Mouse (Mus musculus): ENCODE measurements at regions not wholly inside any gene's neighbourhood (a gene's known extent, or its start where the extent isn't known, plus 50 kb on each side); places are given as distances from the start of the nearest gene placed in this dataset.

DNA sequence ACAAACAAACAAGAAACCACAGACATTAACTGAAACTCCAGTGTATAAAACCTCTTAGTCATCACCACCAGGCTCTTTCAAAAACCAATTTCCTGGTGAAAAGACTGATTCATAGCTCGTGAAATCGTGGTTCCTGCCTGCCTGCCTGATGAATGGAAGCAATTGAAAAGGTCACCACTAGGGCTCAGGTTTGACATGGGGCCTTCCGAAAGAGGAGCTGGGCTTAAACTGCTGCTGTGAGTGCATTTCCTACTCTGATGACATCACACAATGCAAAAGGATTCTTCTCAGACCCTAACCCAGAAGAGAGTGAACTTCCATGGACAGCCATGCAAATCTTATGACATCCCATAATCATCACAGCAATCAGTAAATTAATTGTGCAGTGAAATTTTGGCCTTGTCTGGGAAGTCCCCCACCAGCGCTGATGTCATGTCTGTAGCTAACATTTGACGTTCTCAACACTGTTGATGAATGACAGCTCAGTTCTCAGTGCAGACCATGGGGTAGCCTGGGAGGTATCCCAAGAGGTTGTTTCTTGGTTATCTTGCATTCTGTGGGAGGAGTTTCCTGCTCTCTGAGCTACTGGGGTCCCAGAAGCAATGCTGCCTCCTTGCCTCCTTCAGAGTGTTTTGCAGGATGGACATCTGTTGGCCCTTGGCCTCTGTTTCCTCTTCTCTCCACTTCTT, 182.9 kb downstream of the Fam76b start:
- H3K27me3 ChIP-seq (ENCODE audit: insufficient read depth, low read length) = no peaks in the 10 kb centered on the region
- no peak for TF ChIP-seq CTCF (conservative IDR thresholded peaks at IDR 0.05; ENCODE audit: low read length)
- TF ChIP-seq NANOG (IDR thresholded peaks at IDR 0.05; ENCODE audit: borderline replicate concordance, low read length) = no peak
- no peak for TF ChIP-seq POU5F1 (IDR thresholded peaks at IDR 0.05; ENCODE audit: borderline replicate concordance, low read length)
- H3K36me3 ChIP-seq (ENCODE audit: insufficient read depth, low read length) = no peaks in the 10 kb centered on the region
- no peaks in the 10 kb centered on the region for H3K4me1 ChIP-seq (replicated peaks; ENCODE audit: low read depth, low read length)
- H3K4me3 ChIP-seq (replicated peaks; ENCODE audit: low read length) = no peak overlapping the region
- H3K9me3 ChIP-seq (ENCODE audit: low read length) = peaks cover 43% of the 10 kb centered on the region

GRCm38 (mm10) chr9:14024216-14024615, 196.7 kb downstream of the Fam76b start:
- Histone ChIP-seq H3K4me3 (replicated peaks; ENCODE audit: low read length) (no peak overlapping the region), H3K9me3 (ENCODE audit: low read length) (peaks cover 5% of the 10 kb centered on the region; the same call in 1 of the 2 replicates), H3K27me3 (ENCODE audit: insufficient read depth, low read length) (no peaks in the 10 kb centered on the region), H3K36me3 (ENCODE audit: insufficient read depth, low read length) (no peaks in the 10 kb centered on the region), H3K4me1 (replicated peaks; ENCODE audit: low read depth, low read length) (no peaks in the 10 kb centered on the region)
- no peak for TF ChIP-seq CTCF (conservative IDR thresholded peaks at IDR 0.05; ENCODE audit: low read length)
- TF ChIP-seq NANOG (IDR thresholded peaks at IDR 0.05; ENCODE audit: borderline replicate concordance, low read length) = no peak
- no peak for TF ChIP-seq POU5F1 (IDR thresholded peaks at IDR 0.05; ENCODE audit: borderline replicate concordance, low read length)

DNA sequence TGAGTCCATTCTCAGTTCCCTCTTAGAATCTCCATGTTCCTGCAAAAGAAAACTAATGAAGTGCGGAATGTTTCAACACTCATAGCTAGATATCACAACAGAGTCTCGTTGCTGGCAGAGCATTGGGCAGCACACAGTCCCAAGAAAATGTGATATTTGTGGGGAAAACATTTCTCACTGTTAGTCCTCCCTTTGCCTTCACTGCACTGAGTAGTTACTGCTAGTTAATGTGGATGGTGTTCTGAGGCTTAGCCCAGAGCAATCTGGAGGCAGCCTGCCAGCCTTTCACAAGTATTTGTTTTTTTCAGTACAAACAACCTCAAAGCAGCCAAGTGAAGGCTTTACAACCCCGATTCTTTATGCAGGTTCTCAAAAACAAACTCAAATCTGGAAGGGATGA, 197.2 kb downstream of the Fam76b start:
- no peak overlapping the region for H3K4me3 ChIP-seq (replicated peaks; ENCODE audit: low read length)
- TF ChIP-seq CTCF (conservative IDR thresholded peaks at IDR 0.05; ENCODE audit: low read length) (no peak), POU5F1 (IDR thresholded peaks at IDR 0.05; ENCODE audit: borderline replicate concordance, low read length) (no peak), NANOG (IDR thresholded peaks at IDR 0.05; ENCODE audit: borderline replicate concordance, low read length) (no peak)
- peaks cover 5% of the 10 kb centered on the region; the same call in 1 of the 2 replicates for H3K9me3 ChIP-seq (ENCODE audit: low read length)
- no peaks in the 10 kb centered on the region for H3K27me3 ChIP-seq (ENCODE audit: insufficient read depth, low read length)
- H3K36me3 ChIP-seq (ENCODE audit: insufficient read depth, low read length) = no peaks in the 10 kb centered on the region
- no peaks in the 10 kb centered on the region for H3K4me1 ChIP-seq (replicated peaks; ENCODE audit: low read depth, low read length)

DNA sequence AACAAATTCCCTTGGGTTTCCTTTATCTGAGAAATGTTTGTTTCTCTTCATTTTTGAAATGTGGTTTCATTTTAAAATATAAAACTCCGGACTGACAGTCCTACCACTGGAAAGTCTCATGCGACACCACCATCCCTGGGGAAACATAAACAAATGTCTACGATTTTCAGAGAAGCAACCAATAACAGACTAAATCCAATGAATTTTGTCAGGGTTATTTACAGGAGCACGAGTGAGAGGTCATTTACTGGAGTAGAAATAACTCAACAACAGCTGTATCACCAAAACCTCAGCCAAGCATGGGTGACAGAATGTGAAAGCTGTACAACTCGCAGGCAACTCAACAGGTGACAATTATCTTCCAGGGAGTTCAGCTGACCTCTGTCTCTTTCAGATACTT, 200.5 kb downstream of the Fam76b start:
- Histone ChIP-seq H3K4me1 (replicated peaks; ENCODE audit: low read depth, low read length) (no peaks in the 10 kb centered on the region), H3K36me3 (ENCODE audit: insufficient read depth, low read length) (no peaks in the 10 kb centered on the region), H3K9me3 (ENCODE audit: low read length) (peaks cover 5% of the 10 kb centered on the region; the same call in 1 of the 2 replicates), H3K4me3 (replicated peaks; ENCODE audit: low read length) (no peak overlapping the region), H3K27me3 (ENCODE audit: insufficient read depth, low read length) (no peaks in the 10 kb centered on the region)
- no peak for TF ChIP-seq CTCF (conservative IDR thresholded peaks at IDR 0.05; ENCODE audit: low read length)
- TF ChIP-seq NANOG (IDR thresholded peaks at IDR 0.05; ENCODE audit: borderline replicate concordance, low read length) = no peak
- TF ChIP-seq POU5F1 (IDR thresholded peaks at IDR 0.05; ENCODE audit: borderline replicate concordance, low read length) = no peak

DNA sequence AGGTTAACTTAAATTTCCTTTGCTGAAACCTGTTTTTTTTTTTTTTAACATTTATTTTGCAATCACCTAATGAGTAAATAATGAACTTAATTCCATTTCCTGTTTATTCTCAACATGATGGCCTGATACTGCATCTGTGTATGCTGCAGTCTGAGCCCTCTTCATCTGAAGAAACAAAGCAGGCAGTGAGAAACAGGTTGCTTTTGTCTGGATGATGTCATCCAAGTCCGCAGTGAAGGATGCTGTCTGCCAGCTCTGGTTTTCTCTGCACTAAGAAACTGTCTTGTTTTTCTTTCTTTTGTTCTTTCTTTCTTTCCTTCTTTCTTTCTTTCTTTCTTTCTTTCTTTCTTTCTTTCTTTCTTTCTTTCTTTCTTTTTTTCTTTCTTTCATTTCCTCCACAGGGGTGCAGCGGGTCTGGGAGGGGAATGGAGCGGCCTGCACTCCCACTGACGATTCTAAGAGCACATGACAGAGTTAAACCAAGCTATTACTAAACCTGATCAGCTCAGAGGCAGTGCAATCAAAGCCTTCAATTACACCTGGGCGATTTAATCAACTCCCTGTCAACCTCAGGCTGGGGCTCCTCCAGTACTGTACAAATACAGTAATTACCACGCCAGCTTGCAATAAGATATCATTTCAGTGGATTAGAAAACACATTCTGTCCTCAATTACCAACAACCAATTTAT, 204.0 kb downstream of the Fam76b start:
- TF ChIP-seq NANOG (IDR thresholded peaks at IDR 0.05; ENCODE audit: borderline replicate concordance, low read length) (no peak), CTCF (conservative IDR thresholded peaks at IDR 0.05; ENCODE audit: low read length) (no peak)
- Histone ChIP-seq H3K4me3 (replicated peaks; ENCODE audit: low read length) (no peak overlapping the region), H3K9me3 (ENCODE audit: low read length) (peaks cover 5% of the 10 kb centered on the region; the same call in 1 of the 2 replicates), H3K36me3 (ENCODE audit: insufficient read depth, low read length) (no peaks in the 10 kb centered on the region), H3K4me1 (replicated peaks; ENCODE audit: low read depth, low read length) (no peaks in the 10 kb centered on the region), H3K27me3 (ENCODE audit: insufficient read depth, low read length) (no peaks in the 10 kb centered on the region)

DNA sequence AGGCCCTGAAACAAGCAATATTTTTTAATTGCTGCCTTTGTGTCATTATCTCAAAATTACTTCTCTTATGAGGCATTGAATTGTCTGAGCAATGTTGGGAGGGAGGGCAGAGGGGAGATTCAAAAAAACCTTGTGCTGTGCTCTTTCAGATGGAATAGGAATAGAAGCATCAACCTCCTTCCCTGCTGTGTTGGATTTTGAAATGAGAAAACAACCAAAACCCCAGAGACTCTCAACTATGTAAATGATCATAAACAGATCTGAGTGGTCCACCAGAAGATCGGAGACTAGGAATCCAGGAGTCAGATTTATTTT, 204.5 kb downstream of the Fam76b start:
- no peaks in the 10 kb centered on the region for H3K4me1 ChIP-seq (replicated peaks; ENCODE audit: low read depth, low read length)
- H3K27me3 ChIP-seq (ENCODE audit: insufficient read depth, low read length) = no peaks in the 10 kb centered on the region
- no peaks in the 10 kb centered on the region for H3K36me3 ChIP-seq (ENCODE audit: insufficient read depth, low read length)
- H3K4me3 ChIP-seq (replicated peaks; ENCODE audit: low read length) = no peak overlapping the region
- H3K9me3 ChIP-seq (ENCODE audit: low read length) = peaks cover 5% of the 10 kb centered on the region; the same call in 1 of the 2 replicates
- TF ChIP-seq NANOG (IDR thresholded peaks at IDR 0.05; ENCODE audit: borderline replicate concordance, low read length) = no peak
- no peak for TF ChIP-seq POU5F1 (IDR thresholded peaks at IDR 0.05; ENCODE audit: borderline replicate concordance, low read length)
- no peak for TF ChIP-seq CTCF (conservative IDR thresholded peaks at IDR 0.05; ENCODE audit: low read length)

DNA sequence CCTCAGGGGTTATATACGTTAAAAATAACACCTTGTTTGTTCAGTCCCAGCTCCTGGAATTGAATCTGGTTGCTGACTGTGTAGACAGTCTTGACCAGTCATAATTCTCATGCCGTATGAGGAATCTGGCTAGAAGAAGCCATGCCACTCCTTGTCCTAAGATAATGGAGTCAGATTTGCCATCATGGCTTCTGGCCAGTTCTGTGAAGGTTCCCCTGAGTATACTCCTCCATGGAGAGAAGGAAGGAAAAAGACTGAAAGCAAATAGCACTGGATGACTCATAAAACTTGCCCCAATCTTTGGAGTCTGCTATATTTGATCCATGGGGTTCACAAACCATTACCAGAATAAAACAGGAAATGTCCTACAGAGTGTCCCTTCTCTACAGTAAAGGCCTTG, 208.0 kb downstream of the Fam76b start:
- Histone ChIP-seq H3K27me3 (ENCODE audit: insufficient read depth, low read length) (no peaks in the 10 kb centered on the region), H3K9me3 (ENCODE audit: low read length) (no peaks in the 10 kb centered on the region), H3K4me3 (replicated peaks; ENCODE audit: low read length) (no peak overlapping the region), H3K4me1 (replicated peaks; ENCODE audit: low read depth, low read length) (no peaks in the 10 kb centered on the region), H3K36me3 (ENCODE audit: insufficient read depth, low read length) (no peaks in the 10 kb centered on the region)
- no peak for TF ChIP-seq NANOG (IDR thresholded peaks at IDR 0.05; ENCODE audit: borderline replicate concordance, low read length)
- no peak for TF ChIP-seq CTCF (conservative IDR thresholded peaks at IDR 0.05; ENCODE audit: low read length)
- TF ChIP-seq POU5F1 (IDR thresholded peaks at IDR 0.05; ENCODE audit: borderline replicate concordance, low read length) = no peak

DNA sequence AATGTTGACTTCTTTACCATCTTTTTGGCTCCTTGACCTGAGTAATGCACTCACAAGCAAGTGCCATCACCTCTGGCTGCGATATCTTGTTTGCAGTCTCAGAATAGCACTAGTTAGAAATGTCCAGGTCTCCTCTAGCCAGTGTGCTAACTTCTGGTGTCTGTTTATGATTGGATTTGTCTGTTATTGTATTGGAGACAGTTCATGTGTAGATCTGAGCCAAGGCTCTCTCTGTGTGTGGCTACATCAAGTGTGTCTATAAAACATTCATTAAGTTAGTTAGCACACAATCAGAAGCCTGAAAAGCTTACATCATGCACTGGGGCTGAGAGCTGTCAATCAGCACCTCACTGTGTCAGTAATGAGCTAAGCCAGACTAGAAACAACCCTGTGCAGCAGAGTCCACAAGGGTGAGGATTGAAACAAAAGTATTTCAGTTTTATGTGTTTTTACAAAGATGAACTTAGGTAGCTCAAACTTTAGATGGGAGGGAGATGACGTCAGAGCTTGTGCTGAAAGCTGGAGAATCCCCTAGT, 214.5 kb downstream of the Fam76b start:
- Histone ChIP-seq H3K9me3 (ENCODE audit: low read length) (no peaks in the 10 kb centered on the region), H3K4me3 (replicated peaks; ENCODE audit: low read length) (no peak overlapping the region), H3K4me1 (replicated peaks; ENCODE audit: low read depth, low read length) (no peaks in the 10 kb centered on the region), H3K27me3 (ENCODE audit: insufficient read depth, low read length) (no peaks in the 10 kb centered on the region), H3K36me3 (ENCODE audit: insufficient read depth, low read length) (no peaks in the 10 kb centered on the region)
- TF ChIP-seq CTCF (conservative IDR thresholded peaks at IDR 0.05; ENCODE audit: low read length) (no peak), NANOG (IDR thresholded peaks at IDR 0.05; ENCODE audit: borderline replicate concordance, low read length) (no peak), POU5F1 (IDR thresholded peaks at IDR 0.05; ENCODE audit: borderline replicate concordance, low read length) (no peak)
